Mouse (Mus musculus): ENCODE results near the gene Rbm19.

The Rbm19 gene

GRCm38 (mm10) chr5:120116261-120117050 is at the start of gene Rbm19:
Gene Rbm19, plus strand, starts transcription at chr5:120116465.
- in situ Hi-C loops (cut with MboI; ENCODE audit: low sequenced_read_pairs) = loop anchor here (25.0 kb wide), 1 partner anchor 1854 kb away; no protein-coding TSS in a partner anchor

- in situ Hi-C loops (cut with MboI; ENCODE audit: low sequenced_read_pairs) = no loop called here
These were observed 49.0 kb upstream of the Rbm19 start for GRCm38 (mm10) chr5:120067266-120067665.

GRCm38 (mm10) chr5:120074101-120074500 is 42.2 kb upstream of the Rbm19 start:
- in situ Hi-C loops (cut with MboI; ENCODE audit: low sequenced_read_pairs) = no loop called here

GRCm38 (mm10) chr5:120080027-120080426 is 36.2 kb upstream of the Rbm19 start:
- in situ Hi-C loops (cut with MboI; ENCODE audit: low sequenced_read_pairs) = no loop called here

GRCm38 (mm10) chr5:120080468-120080867 is 35.8 kb upstream of the Rbm19 start:
- in situ Hi-C loops (cut with MboI; ENCODE audit: low sequenced_read_pairs) = no loop called here

- in situ Hi-C loops (cut with MboI; ENCODE audit: low sequenced_read_pairs) = no loop called here
These were observed 27.7 kb upstream of the Rbm19 start for GRCm38 (mm10) chr5:120088561-120088960.

- in situ Hi-C loops (cut with MboI; ENCODE audit: low sequenced_read_pairs) = no loop called here
These were observed 21.7 kb upstream of the Rbm19 start for GRCm38 (mm10) chr5:120094602-120095001.

- in situ Hi-C loops (cut with MboI; ENCODE audit: low sequenced_read_pairs) = no loop called here
These were observed 19.2 kb upstream of the Rbm19 start for GRCm38 (mm10) chr5:120097042-120097441.

GRCm38 (mm10) chr5:120100814-120101213 is 15.5 kb upstream of the Rbm19 start:
- in situ Hi-C loops (cut with MboI; ENCODE audit: low sequenced_read_pairs) = loop anchor here (5.0 to 25.0 kb wide), 2 partner anchors 1319 to 1839 kb away; no protein-coding TSS in a partner anchor

GRCm38 (mm10) chr5:120102097-120102496 is 14.2 kb upstream of the Rbm19 start:
- in situ Hi-C loops (cut with MboI; ENCODE audit: low sequenced_read_pairs) = loop anchor here (5.0 to 25.0 kb wide), 2 partner anchors 1320 to 1840 kb away; no protein-coding TSS in a partner anchor

GRCm38 (mm10) chr5:120102732-120103131 is 13.5 kb upstream of the Rbm19 start:
- in situ Hi-C loops (cut with MboI; ENCODE audit: low sequenced_read_pairs) = loop anchor here (5.0 to 25.0 kb wide), 2 partner anchors 1320 to 1840 kb away; no protein-coding TSS in a partner anchor

GRCm38 (mm10) chr5:120103458-120103857 is 12.8 kb upstream of the Rbm19 start:
- in situ Hi-C loops (cut with MboI; ENCODE audit: low sequenced_read_pairs) = loop anchor here (5.0 to 25.0 kb wide), 2 partner anchors 1321 to 1841 kb away; no protein-coding TSS in a partner anchor

- in situ Hi-C loops (cut with MboI; ENCODE audit: low sequenced_read_pairs) = loop anchor here (25.0 kb wide), 1 partner anchor 1844 kb away; no protein-coding TSS in a partner anchor
These were observed 9.7 kb upstream of the Rbm19 start for GRCm38 (mm10) chr5:120106424-120107073.

GRCm38 (mm10) chr5:120114361-120114760 is 1.9 kb upstream of the Rbm19 start:
- in situ Hi-C loops (cut with MboI; ENCODE audit: low sequenced_read_pairs) = loop anchor here (25.0 kb wide), 1 partner anchor 1852 kb away; no protein-coding TSS in a partner anchor

- in situ Hi-C loops (cut with MboI; ENCODE audit: low sequenced_read_pairs) = loop anchor here (25.0 kb wide), 1 partner anchor 1855 kb away; no protein-coding TSS in a partner anchor
These were observed 896 bp downstream of the Rbm19 start for GRCm38 (mm10) chr5:120117161-120117560.

- in situ Hi-C loops (cut with MboI; ENCODE audit: low sequenced_read_pairs) = loop anchor here (25.0 kb wide), 1 partner anchor 1863 kb away; no protein-coding TSS in a partner anchor
These were observed 8.8 kb downstream of the Rbm19 start for GRCm38 (mm10) chr5:120124881-120125690.

- in situ Hi-C loops (cut with MboI; ENCODE audit: low sequenced_read_pairs) = no loop called here
These were observed 11.4 kb downstream of the Rbm19 start for GRCm38 (mm10) chr5:120127641-120128040.

GRCm38 (mm10) chr5:120128511-120128910 is 12.2 kb downstream of the Rbm19 start:
- in situ Hi-C loops (cut with MboI; ENCODE audit: low sequenced_read_pairs) = no loop called here

GRCm38 (mm10) chr5:120129070-120129469 is 12.8 kb downstream of the Rbm19 start:
- in situ Hi-C loops (cut with MboI; ENCODE audit: low sequenced_read_pairs) = no loop called here

GRCm38 (mm10) chr5:120129761-120130160 is 13.5 kb downstream of the Rbm19 start:
- in situ Hi-C loops (cut with MboI; ENCODE audit: low sequenced_read_pairs) = no loop called here

GRCm38 (mm10) chr5:120130163-120130562 is 13.9 kb downstream of the Rbm19 start:
- in situ Hi-C loops (cut with MboI; ENCODE audit: low sequenced_read_pairs) = no loop called here
